Mouse (Mus musculus) heart, embryonic 12.5 days (tissue): ENCODE measurements around the gene Sbsn. TPM values are rescaled to one million over a fixed set of nuclear protein-coding genes. Genes with fewer than 3 reads are reported as not detected.
"Not testable (repeated sequence)": the region's sequence is repeated elsewhere in the genome, so short reads cannot be mapped to it uniquely, and the experiment has no call there.

Source experiments
- ATAC-seq: fragments of 200-750 bp; cut with Nextera tagmentation; 2 replicates; pipeline ENCODE4 v1.8.0; 2017; ENCODE audit warnings: moderate TSS enrichment, moderate library complexity; ENCODE audit not compliant: insufficient number of reproducible peaks, low FRiP score
- H3K27ac ChIP-seq: fragments of 300-500 bp; sonication (generic); 2 replicates; pipeline ENCODE4 v1.5.1; 2016; ENCODE audit warnings: mild to moderate bottlenecking, moderate library complexity; ENCODE audit not compliant: poor library complexity, severe bottlenecking
- H3K27me3 ChIP-seq: fragments of 300-500 bp; sonication (generic); replicated peaks from 2 replicates; pipeline ENCODE4 v1.6.1; 2016; ENCODE audit warnings: mild to moderate bottlenecking, moderate library complexity
- H3K36me3 ChIP-seq: fragments of 300-500 bp; sonication (generic); 2 replicates; pipeline ENCODE4 v1.6.1; 2016; ENCODE audit warnings: mild to moderate bottlenecking, moderate library complexity
- H3K4me1 ChIP-seq: fragments of 300-500 bp; sonication (generic); replicated peaks from 2 replicates; pipeline ENCODE4 v1.6.1; 2016; ENCODE audit warnings: mild to moderate bottlenecking
- H3K4me2 ChIP-seq: fragments of 300-500 bp; sonication (generic); 2 replicates; pipeline ENCODE4 v1.6.1; 2016; ENCODE audit warnings: mild to moderate bottlenecking, moderate library complexity
- H3K4me3 ChIP-seq: fragments of 300-500 bp; sonication (generic); 2 replicates; pipeline ENCODE4 v1.5.1; 2016; ENCODE audit warnings: mild to moderate bottlenecking
- H3K9ac ChIP-seq: fragments of 300-500 bp; sonication (generic); 2 replicates; pipeline ENCODE4 v1.6.1; 2016; ENCODE audit warnings: mild to moderate bottlenecking, moderate library complexity
- H3K9me3 ChIP-seq: fragments of 300-500 bp; sonication (generic); replicated peaks from 2 replicates; pipeline ENCODE4 v1.6.1; 2016; ENCODE audit warnings: mild to moderate bottlenecking, moderate library complexity
- WGBS: fragments of 180-500 bp; shearing (Covaris S2); methylation state at CpG from one replicate; pipeline ENCODE4 v1.1.7; 2016; 5-methylcytosine and 5-hydroxymethylcytosine counted together
- polyA plus RNA-seq: library from polyadenylated mRNA; unstranded; fragments of >200 nt; fragmentation: Nextera tagmentation; extraction: Ambion mirVana; gene quantifications from 2 replicates; pipeline ENCODE4 v1.2.1, GENCODE M21; 2016

The Sbsn gene
- polyA plus RNA-seq, 1 experiment from 2014 or later = 0.72 TPM

DNA sequence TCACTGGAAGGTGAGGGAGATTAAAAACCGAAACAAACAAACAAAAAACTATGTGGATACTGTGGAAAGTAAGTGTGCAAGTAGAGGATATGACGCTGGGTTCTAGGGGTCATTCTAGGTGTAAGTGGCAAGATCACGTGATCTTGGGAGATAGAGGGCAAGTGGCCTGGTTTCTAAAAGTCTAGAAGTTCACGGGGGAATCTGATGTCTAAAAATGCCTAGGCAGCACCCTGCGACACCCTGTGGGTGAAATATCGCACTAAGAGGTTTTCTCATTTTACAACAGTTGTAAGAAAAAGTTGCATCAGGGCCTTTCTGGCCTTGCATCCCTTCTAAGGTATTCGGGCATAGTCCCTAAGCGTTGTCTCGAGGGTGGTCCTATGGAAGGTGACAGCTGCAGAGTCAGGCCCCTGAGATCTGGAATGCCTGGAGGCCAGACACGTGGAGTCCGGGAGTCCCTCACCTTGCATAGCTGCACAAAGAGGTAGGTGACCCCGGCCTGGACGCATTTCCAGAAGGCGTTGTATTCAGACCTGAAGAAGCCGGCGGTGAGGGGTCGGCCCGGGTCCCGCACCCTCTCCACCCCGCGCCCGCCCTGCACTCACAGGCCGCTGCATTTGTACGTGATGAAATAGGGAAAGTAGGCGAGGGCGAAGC lies 22.4 kb upstream of the Sbsn start:
- peak overlapping the region; percentile 93 for H3K4me3 ChIP-seq
- H3K27ac ChIP-seq = peak overlapping the region; percentile 90
- peak; percentile 46 for ATAC-seq
- H3K9me3 ChIP-seq = no peaks in the 10 kb centered on the region
- H3K4me2 ChIP-seq = peak overlapping the region; percentile 74
- WGBS = 8% methylated on average over 26 of the region's 26 CpGs
- 0 out of 2 replicates have a peak, but pooled peaks cover 2% of the 10 kb centered on the region for H3K27me3 ChIP-seq
- H3K36me3 ChIP-seq = peaks cover 49% of the 10 kb centered on the region
- peaks cover 18% of the 10 kb centered on the region for H3K4me1 ChIP-seq
- peak overlapping the region; percentile 94 for H3K9ac ChIP-seq

DNA sequence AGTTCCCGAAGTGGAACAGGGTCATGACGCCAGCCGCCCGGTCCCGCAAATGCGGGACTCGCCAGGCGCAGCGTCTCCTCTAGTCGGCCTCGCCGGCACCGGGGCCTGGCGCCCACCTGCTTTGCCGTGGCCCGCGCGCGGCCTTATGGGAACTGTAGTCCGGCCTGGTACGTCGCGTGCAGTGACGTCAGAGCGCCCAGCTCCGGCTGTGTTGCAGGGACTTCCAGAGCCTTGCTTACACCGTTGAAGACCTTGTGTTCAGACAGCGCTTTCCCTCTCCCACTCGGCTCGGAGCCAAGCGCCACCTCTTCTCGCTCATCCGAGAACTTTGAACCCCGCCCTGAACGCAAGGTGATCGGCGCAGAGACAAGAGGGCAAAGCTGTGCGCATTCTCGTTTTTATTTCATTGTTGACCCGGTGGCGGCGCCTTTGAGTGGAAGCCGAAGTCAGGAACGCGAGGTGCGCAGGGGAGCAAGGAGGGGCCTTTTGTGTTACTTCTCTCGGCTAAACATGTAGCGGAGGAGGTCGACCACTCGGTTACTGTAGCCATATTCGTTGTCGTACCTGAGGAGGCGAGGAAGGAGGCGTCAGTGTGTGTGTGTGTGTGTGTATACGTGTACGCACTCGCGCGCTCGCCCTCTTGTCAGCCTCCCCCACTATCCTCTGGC lies 21.7 kb upstream of the Sbsn start, which contains the start of gene Tmem147:
Gene Tmem147, minus strand, starts transcription at position 145 of the 668 bp plus-strand sequence.
- H3K4me2 ChIP-seq = peak within 1 kb of the TSS; percentile 74
- H3K4me1 ChIP-seq = peaks cover 18% of the 10 kb centered on the region
- peak within 1 kb of the TSS; percentile 94 for H3K9ac ChIP-seq
- peaks cover 53% of the 10 kb centered on the region for H3K36me3 ChIP-seq
- peak within 1 kb of the TSS; percentile 90 for H3K27ac ChIP-seq
- no peaks in the 10 kb centered on the region for H3K9me3 ChIP-seq
- under 1% methylated on average over 60 of the region's 60 CpGs for WGBS
- ATAC-seq = peak; percentile 95
- peak within 1 kb of the TSS; percentile 93 for H3K4me3 ChIP-seq
- H3K27me3 ChIP-seq = no peaks in the 10 kb centered on the region

DNA sequence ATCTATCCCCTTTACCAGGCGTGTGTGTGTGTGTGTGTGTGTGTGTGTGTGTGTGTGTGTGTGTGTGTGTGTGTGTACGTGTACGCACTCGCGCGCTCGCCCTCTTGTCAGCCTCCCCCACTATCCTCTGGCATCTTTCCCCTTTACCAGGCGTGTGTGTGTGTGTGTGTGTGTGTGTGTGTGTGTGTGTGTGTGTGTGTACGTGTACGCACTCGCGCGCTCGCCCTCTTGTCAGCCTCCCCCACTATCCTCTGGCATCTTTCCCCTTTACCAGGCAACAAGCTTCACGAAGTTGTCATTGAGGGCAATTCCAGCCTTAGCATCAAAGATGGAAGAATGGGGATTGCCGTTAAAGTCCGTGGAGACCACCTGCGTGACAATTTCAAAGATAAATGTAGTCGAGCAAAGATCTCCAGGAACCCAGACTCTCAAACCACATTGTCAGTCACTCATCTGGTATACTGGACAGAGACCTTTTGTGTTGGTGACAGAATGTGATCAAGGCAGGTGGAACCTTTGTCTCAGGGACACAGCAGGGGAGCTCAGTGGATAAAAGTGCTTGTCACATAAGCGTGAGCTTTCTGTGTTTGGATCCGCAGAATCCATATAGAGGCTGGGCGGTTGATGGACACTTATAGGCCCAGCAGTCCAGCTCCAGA lies 21.1 kb upstream of the Sbsn start:
- Histone ChIP-seq H3K4me2 (peak overlapping the region; percentile 74), H3K36me3 (peaks cover 58% of the 10 kb centered on the region), H3K4me1 (peaks cover 18% of the 10 kb centered on the region), H3K4me3 (peak overlapping the region; percentile 93), H3K9ac (peak overlapping the region; percentile 94), H3K27ac (peak overlapping the region; percentile 90)
- H3K27me3 ChIP-seq, ATAC-seq, H3K9me3 ChIP-seq: not testable (repeated sequence)
- WGBS = 22% methylated on average over 20 of the region's 22 CpGs

DNA sequence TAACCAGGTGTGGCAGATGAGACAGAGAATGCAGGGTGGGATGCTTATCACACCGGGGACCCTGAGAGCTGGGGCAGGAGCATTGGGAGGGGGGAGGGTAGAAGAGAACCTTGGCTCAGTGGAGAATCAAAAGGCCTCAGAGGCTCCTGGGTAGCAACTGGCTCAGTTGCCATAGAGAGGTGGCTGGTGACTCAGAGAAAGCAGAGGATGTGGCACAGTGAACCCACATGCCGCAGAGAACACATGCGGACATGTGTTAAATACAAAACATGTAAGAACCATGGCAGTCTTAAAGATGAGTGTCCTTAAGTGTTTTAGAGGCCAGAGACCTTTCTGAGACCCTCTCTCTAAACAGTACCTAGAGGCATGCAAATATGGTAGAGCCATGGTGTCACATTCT lies 15.1 kb upstream of the Sbsn start:
- Histone ChIP-seq H3K4me2 (no peak overlapping the region), H3K4me1 (no peaks in the 10 kb centered on the region), H3K36me3 (peaks cover 69% of the 10 kb centered on the region), H3K9me3 (0 out of 2 replicates have a peak, but pooled peaks cover 2% of the 10 kb centered on the region), H3K27me3 (no peaks in the 10 kb centered on the region), H3K9ac (no peak overlapping the region), H3K27ac (no peak overlapping the region), H3K4me3 (no peak overlapping the region)
- WGBS = 82% methylated on average over 3 of the region's 3 CpGs
- no peak for ATAC-seq

DNA sequence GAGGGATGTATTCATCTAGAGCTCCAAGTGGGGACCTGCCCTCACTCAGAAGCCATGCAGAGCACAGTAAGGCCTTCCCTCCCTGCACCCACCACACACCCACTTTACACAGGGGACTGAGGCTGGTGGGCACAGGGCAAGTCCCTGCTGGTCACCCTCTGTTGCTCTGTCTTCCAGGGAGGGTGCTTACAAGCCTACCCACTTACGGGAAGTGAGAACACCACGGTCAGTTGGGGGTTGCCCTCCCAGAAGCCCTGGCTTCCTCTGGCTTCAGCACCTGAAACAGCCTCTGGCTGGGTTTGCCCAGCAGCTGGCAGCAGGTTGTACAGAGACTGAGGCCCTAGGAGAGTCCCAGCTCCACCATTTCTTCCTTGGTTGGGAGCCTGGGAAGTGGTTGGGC lies 8.7 kb upstream of the Sbsn start:
- H3K27ac ChIP-seq, H3K9me3 ChIP-seq, H3K27me3 ChIP-seq, H3K4me1 ChIP-seq, ATAC-seq, H3K9ac ChIP-seq, H3K4me3 ChIP-seq, H3K4me2 ChIP-seq: not testable (repeated sequence)
- 75% methylated on average over 2 of the region's 2 CpGs for WGBS
- peaks cover 16% of the 10 kb centered on the region; the same call in 1 of the 2 replicates for H3K36me3 ChIP-seq

DNA sequence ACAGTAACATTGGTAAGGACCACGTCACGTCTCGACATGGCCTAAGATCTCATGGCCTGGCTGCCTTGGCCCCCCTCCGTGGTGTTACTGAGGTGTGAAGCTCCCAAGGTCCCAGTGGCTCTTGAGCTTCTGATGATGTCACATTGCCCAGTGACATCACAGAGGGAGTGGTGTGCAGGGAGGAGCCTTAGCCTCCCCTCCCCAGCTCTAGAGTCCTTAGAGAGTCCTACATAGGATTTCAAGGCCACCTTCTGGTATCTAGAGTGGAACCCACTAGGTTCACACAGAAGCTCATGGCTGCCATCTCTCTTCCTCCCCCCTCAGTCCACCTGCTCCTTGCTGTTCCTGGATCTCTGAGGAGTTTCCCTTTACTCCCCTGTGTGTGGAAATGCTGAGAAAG lies 7.7 kb upstream of the Sbsn start, which contains the start of gene Gapdhs:
Gene Gapdhs, minus strand, starts transcription at position 65 of the 400 bp plus-strand sequence.
- not testable (repeated sequence) for H3K4me2 ChIP-seq
- 66% methylated on average over 4 of the region's 4 CpGs for WGBS

DNA sequence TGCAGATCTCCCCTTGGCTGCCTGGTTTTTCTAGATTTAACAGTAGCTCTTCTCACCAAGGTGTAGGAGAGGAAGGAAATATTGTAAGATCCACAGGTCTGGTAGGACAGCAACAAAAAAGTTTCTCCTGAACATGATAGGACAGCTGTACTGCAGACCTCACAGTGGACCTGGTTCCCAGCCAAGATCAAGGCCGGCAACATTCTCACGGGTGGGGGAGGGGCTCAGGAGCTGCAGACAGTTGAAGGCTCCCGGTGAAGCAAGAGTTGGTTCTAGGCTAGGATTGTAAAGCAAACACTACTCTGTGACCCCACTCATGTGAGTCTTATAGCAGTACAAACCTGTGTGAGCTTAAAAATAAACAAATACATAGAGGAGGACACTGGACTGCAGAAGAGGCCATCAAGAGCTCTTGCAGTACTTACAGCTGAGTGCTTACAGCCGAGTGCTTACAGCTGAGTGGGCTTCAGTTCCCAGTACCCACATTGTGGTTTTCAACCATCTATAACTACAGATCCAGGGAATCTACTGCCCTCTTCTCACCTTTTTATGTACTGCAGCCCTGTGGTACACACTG lies 7.2 kb upstream of the Sbsn start:
- no peaks in the 10 kb centered on the region for H3K27me3 ChIP-seq
- no peak overlapping the region for H3K27ac ChIP-seq
- no peak overlapping the region for H3K9ac ChIP-seq
- 0 out of 2 replicates have a peak, but pooled peaks cover 11% of the 10 kb centered on the region for H3K36me3 ChIP-seq
- peaks cover 2% of the 10 kb centered on the region; the same call in 1 of the 2 replicates for H3K9me3 ChIP-seq
- ATAC-seq = no peak
- no peak overlapping the region for H3K4me3 ChIP-seq
- peaks cover 3% of the 10 kb centered on the region for H3K4me1 ChIP-seq
- WGBS = 35% methylated on average over 4 of the region's 4 CpGs
- no peak overlapping the region for H3K4me2 ChIP-seq

More for the DNA sequence above, 7.7 kb upstream of the Sbsn start, which contains the start of gene Gapdhs:
- H3K27me3 ChIP-seq, ATAC-seq, H3K4me1 ChIP-seq, H3K27ac ChIP-seq, H3K9me3 ChIP-seq, H3K4me3 ChIP-seq, H3K9ac ChIP-seq: not testable (repeated sequence)
- H3K36me3 ChIP-seq = 0 out of 2 replicates have a peak, but pooled peaks cover 11% of the 10 kb centered on the region

DNA sequence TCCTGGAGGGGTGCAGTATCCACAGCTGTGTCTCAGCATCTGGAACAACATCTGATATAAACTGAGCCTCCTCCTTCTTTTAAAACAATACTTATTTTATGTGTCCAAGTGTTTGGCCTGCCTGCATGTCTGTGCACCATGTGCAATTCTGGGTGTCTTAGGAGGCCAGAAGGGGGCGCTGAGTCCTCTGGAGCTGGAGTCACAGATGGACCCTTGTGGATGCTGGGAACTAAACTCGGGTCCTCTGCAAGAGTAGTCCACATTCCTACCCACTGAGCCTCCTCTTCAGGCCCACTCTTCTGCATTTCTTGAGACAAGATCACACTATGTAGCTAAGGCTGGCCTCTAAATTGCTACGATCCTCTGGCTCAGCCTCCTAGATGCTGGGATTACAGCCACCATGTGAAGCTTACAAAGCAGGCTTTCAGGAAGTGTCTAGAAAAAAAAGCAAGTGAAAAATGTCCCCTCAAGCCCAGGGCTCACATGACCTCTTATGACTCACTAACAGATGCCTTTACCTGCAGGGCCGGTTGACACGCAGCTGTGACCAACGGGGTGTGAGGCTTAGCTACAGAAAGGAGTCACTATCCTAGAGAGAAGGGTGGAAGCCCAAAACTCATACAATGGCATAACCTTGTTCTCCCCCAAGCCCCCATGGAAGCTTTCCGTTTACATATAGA lies 3.6 kb upstream of the Sbsn start:
- no peak overlapping the region for H3K27ac ChIP-seq
- no peak for ATAC-seq
- no peak overlapping the region for H3K9ac ChIP-seq
- WGBS = 85% methylated on average over 7 of the region's 7 CpGs
- H3K27me3 ChIP-seq = no peaks in the 10 kb centered on the region
- no peak overlapping the region for H3K4me3 ChIP-seq
- H3K9me3 ChIP-seq = no peaks in the 10 kb centered on the region; the same call in 1 of the 2 replicates
- H3K4me2 ChIP-seq = no peak overlapping the region
- peaks cover 3% of the 10 kb centered on the region for H3K4me1 ChIP-seq
- H3K36me3 ChIP-seq = no peaks in the 10 kb centered on the region

DNA sequence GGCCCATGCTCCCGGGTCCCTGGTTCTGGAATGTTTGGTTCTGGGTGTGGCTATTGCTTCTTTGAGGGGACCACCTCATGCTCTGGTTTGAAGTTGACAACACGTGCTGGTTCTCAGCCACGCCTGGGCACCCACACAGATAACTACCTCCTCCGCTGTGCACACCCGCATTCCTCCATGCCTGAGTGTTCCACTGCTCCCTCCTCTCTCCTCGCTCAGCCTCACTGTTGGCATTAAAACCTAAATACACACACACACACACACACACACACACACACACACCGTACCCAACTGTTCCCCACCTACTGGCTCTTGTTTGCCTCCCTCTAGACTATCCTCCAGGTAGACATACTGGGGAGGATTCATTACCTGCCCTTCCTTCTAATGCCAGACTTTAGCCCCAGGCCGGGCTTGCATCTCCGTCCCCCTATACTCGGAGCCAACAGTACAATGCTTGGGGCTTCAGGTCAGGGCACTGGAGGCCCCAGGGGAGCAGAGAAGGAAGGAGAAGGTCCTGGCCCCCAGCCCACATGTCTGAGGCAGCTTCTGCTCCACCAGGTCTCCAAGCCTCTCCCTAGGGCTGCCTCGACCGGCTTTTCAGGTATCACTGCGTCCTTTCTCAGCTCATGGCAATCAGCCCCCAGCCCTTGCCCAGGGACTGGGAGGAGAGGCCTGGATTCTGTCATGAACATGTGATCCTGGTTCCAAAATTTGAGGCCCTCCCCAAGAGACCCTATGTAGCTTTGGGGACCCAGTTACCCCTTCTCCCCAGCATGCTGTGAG lies 1.3 kb upstream of the Sbsn start:
- H3K4me2 ChIP-seq = no peak overlapping the region
- peaks cover 10% of the 10 kb centered on the region for H3K9me3 ChIP-seq
- WGBS = 71% methylated on average over 13 of the region's 13 CpGs
- H3K4me1 ChIP-seq = no peaks in the 10 kb centered on the region
- no peak overlapping the region for H3K27ac ChIP-seq
- ATAC-seq = no peak
- H3K36me3 ChIP-seq = peaks cover 6% of the 10 kb centered on the region
- H3K9ac ChIP-seq = no peak overlapping the region
- H3K4me3 ChIP-seq = no peak overlapping the region
- no peaks in the 10 kb centered on the region for H3K27me3 ChIP-seq

DNA sequence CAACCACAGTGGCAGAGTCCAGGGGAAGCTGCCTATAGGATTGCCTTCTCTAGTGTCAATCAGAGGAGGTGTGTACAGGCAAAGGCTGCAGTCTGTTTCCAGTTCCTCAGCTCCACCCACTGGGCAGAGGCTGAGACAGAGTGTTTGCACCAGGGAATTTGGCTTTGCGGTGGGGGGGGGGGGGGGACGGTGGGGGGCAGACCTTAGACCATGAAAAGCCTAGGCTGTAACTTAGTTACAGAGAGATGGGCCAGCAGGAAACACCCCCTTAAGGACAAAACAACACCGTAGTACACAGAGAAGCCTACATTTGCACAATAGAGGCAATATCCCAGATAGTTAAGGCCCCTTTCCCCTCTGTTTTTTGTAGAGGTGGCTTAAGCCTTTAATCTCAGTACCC lies 5.7 kb downstream of the Sbsn start:
- Histone ChIP-seq H3K4me3 (no peak overlapping the region), H3K9me3 (peaks cover 15% of the 10 kb centered on the region), H3K36me3 (peaks cover 14% of the 10 kb centered on the region), H3K4me2 (no peak overlapping the region), H3K27ac (no peak overlapping the region), H3K27me3 (no peaks in the 10 kb centered on the region), H3K9ac (no peak overlapping the region), H3K4me1 (peaks cover 12% of the 10 kb centered on the region)
- WGBS = 64% methylated on average over 3 of the region's 3 CpGs
- no peak for ATAC-seq
